Mouse (Mus musculus) erythroblast, embryonic 14.5 days (primary cell): ENCODE data around the gene Lonp2. TPM values are rescaled to one million over a fixed set of nuclear protein-coding genes. Genes with fewer than 3 reads are reported as not detected.

Experiments
- H3K27me3 ChIP-seq: 2 replicates; pipeline ENCODE4 v1.6.1; 2012; ENCODE audit warnings: inconsistent platforms; ENCODE audit not compliant: control insufficient read depth
- H3K36me3 ChIP-seq: 2 replicates; pipeline ENCODE4 v1.6.1; 2012; ENCODE audit warnings: mild to moderate bottlenecking, inconsistent platforms; ENCODE audit not compliant: control insufficient read depth
- H3K4me1 ChIP-seq: 2 replicates; pipeline ENCODE4 v1.6.1; 2012; ENCODE audit warnings: inconsistent platforms; ENCODE audit not compliant: control insufficient read depth
- H3K4me3 ChIP-seq: replicated peaks from 2 replicates; pipeline ENCODE3; 2012; ENCODE audit warnings: moderate library complexity, mild to moderate bottlenecking, inconsistent platforms
- H3K9me3 ChIP-seq: 2 replicates; pipeline ENCODE4 v1.6.1; 2012; ENCODE audit warnings: low read length, inconsistent platforms, mixed read lengths; ENCODE audit not compliant: control insufficient read depth
- GATA1 ChIP-seq: IDR thresholded peaks from 2 replicates; pipeline ENCODE4 v1.6.1; 2012; ENCODE audit warnings: low read length, inconsistent platforms, mixed read lengths
- TAL1 ChIP-seq: IDR thresholded peaks from 3 replicates; pipeline ENCODE4 v1.6.1; 2012; ENCODE audit warnings: low read length, inconsistent platforms, mixed read lengths
- polyA plus RNA-seq: library from polyadenylated mRNA; stranded (reverse); fragments of >175 nt; gene quantifications from 2 replicates; pipeline ENCODE4 v1.2.3, GENCODE M21; 2012

Lonp2 gene
- polyA plus RNA-seq, 1 experiment, result 2.1 TPM

DNA sequence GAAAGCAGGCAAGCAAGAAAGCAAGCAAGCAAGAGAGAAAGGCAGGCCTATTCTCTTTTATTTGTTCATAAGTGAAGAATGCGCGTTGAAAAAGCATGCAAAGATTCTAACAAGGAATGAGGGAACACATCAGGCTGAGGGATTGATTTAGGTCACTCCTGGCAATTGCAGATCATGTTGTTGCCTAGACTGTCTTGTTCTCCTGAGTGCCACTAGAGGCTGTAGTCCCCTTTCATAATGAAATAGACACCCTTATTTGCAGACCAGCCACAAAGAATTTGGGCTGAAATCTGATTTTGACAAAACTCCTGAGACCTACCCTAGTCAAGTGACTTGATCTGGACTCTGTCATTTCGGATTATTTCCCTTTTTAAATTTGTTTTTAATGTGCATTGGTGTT lies 18.8 kb downstream of the Lonp2 start:
- Histone ChIP-seq H3K27me3 (no peaks in the 10 kb centered on the region), H3K4me3 (no peak overlapping the region), H3K36me3 (peaks cover 52% of the 10 kb centered on the region), H3K9me3 (no peaks in the 10 kb centered on the region), H3K4me1 (no peaks in the 10 kb centered on the region)
- TF ChIP-seq TAL1 (no peak), GATA1 (no peak)

DNA sequence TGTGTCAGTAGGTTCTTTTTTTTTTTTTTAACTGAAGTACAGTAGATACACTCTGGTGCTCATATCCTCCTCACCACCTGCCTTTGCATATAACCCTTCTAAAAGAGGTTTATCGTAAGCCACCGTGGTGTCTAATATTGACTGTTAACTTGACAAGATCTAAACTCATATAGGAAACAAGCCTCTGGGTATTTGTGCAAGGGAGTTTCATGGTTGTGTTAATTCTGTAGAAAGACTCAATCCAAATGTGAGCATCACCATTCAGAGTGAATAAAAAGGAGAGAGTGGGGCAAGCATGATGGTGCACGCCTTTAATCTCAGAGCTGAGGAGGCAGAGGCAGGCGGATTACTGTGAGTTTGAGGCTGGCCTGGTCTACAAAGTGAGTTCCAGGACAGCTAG lies 20.8 kb downstream of the Lonp2 start:
- TF ChIP-seq TAL1, result no peak
- no peak for TF ChIP-seq GATA1
- H3K9me3 ChIP-seq, result no peaks in the 10 kb centered on the region
- no peaks in the 10 kb centered on the region for H3K4me1 ChIP-seq
- H3K27me3 ChIP-seq, result no peaks in the 10 kb centered on the region
- no peak overlapping the region for H3K4me3 ChIP-seq
- peaks cover 39% of the 10 kb centered on the region for H3K36me3 ChIP-seq

DNA sequence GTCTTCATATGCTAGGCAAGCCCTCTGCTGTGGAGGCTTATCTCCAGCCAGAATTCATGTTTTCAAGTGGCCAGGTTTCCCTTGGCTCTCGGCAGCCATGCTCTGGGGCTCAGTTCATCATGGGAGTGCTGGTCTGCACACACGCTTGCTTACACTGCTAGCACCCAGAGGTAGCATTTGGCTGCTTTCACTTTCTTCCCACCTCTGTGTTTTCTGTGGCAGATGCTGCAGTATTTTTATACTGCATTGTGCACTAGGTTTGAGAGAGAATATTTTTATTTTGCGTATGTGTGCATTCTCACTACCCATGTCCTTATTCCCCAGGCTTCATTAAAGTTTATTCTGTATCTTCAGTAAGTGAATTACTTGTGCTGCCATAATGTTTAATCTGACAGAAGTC lies 23.9 kb downstream of the Lonp2 start:
- Histone ChIP-seq H3K36me3 (peaks cover 39% of the 10 kb centered on the region), H3K27me3 (no peaks in the 10 kb centered on the region), H3K4me3 (no peak overlapping the region), H3K4me1 (no peaks in the 10 kb centered on the region), H3K9me3 (no peaks in the 10 kb centered on the region)
- TF ChIP-seq GATA1 (no peak), TAL1 (no peak)

DNA sequence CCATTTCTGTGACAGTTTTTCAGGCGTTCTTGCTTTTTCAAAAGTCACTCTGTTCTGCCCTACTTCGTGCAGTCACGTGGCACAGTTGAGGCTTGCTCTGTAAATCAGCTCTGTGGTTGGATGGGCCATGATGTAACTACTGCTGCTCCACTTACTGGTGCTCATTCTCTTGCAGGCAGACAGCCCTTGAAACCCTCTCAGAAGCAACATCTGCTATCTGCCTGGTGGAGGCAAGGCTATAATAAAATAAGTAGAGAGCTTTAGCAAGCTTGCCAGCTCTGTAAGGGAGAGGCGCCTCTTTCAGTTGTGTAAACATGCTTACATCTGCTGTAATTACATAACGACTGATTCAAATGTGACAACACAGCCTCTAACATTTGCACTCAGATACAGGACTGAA lies 27.6 kb downstream of the Lonp2 start:
- H3K4me1 ChIP-seq, result no peaks in the 10 kb centered on the region
- peaks cover 45% of the 10 kb centered on the region for H3K36me3 ChIP-seq
- no peaks in the 10 kb centered on the region for H3K9me3 ChIP-seq
- no peaks in the 10 kb centered on the region for H3K27me3 ChIP-seq
- no peak overlapping the region for H3K4me3 ChIP-seq
- TF ChIP-seq GATA1 (no peak), TAL1 (no peak)

DNA sequence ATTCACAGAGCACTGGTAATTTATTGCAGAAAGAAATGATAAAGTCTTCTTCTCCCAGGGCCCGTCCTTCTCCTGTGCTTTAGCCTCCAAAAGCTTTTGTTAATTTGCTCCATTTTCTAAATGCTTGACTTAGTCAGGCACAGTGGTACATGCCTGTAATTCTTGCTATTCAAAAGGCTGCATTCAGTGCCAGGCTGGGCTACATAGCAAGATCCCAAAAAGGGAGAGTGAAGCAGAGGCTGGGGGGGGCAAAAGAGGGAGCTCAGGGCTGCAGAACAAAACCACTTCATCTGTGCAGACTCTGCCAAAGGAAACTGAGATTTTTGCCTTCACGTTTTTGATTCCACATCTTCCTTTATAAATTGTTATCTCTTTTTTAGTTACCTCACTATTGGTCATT lies 28.7 kb downstream of the Lonp2 start:
- Histone ChIP-seq H3K4me3 (no peak overlapping the region), H3K9me3 (no peaks in the 10 kb centered on the region), H3K27me3 (no peaks in the 10 kb centered on the region), H3K36me3 (peaks cover 45% of the 10 kb centered on the region), H3K4me1 (no peaks in the 10 kb centered on the region)
- TF ChIP-seq TAL1 (no peak), GATA1 (no peak)

DNA sequence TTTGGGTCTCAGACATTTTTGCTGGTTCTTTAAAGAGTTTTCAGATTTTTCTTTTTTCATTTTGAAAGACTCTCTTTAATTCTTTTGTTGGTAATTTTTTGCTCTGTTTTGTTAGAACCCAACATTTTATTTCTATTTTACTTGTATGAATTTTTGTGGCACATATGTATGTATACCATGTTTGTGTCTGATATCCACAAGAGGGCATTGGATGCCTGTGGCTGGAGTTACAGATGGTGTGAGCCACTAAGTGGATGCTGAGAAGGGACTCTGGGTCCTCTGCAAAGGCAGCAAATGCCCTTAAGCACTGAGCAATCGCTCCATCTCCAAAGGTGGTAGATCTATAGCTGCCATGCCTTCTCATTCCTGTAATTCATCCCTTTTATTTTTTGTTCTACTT lies 30.7 kb downstream of the Lonp2 start:
- no peak overlapping the region for H3K4me3 ChIP-seq
- no peaks in the 10 kb centered on the region for H3K4me1 ChIP-seq
- no peaks in the 10 kb centered on the region for H3K9me3 ChIP-seq
- no peaks in the 10 kb centered on the region for H3K27me3 ChIP-seq
- no peak for TF ChIP-seq TAL1
- no peak for TF ChIP-seq GATA1
- peaks cover 41% of the 10 kb centered on the region for H3K36me3 ChIP-seq

DNA sequence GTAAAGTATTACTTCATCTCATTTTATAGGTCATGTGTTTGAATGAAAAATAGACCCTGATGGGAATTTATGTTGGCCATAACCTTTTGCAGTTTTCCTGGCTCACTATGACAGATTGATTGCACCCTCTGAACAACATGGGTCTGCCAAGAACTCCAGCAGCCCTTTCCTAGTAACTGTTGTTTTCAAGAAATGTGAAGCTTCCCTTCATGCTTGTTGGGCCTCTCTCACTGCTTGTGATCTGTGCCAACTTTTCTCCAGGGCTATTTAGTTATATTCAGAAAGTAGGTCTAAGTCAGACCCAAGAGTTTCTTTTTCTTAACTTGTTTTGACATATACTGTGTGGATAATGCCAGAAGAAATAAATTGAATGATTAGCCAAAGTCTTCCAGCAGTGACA lies 44.9 kb downstream of the Lonp2 start:
- Histone ChIP-seq H3K36me3 (peaks cover 34% of the 10 kb centered on the region), H3K27me3 (no peaks in the 10 kb centered on the region), H3K4me1 (no peaks in the 10 kb centered on the region), H3K4me3 (no peak overlapping the region), H3K9me3 (no peaks in the 10 kb centered on the region)
- TF ChIP-seq TAL1, result no peak
- no peak for TF ChIP-seq GATA1

DNA sequence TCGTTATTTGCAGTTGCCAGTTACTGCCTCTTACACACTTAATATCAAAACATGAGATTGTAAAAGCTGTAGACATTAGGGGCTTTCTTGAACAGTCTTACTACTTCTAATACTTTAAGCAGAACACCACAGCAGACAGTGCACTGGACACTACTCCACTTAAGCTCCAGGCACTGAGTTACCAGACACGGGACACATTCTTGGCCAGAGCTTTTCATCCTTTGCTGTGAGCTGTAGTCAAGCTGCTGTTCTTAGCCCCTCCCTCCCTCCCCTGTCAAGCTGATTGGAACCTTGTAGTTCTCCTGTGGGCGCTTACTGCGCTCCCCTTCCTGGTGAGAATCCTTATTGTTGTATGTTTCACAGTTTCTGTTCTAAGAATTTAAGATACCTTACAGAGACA lies 45.4 kb downstream of the Lonp2 start:
- Histone ChIP-seq H3K4me1 (no peaks in the 10 kb centered on the region), H3K4me3 (no peak overlapping the region), H3K27me3 (no peaks in the 10 kb centered on the region), H3K36me3 (peaks cover 39% of the 10 kb centered on the region), H3K9me3 (no peaks in the 10 kb centered on the region)
- TF ChIP-seq GATA1 (no peak), TAL1 (no peak)

DNA sequence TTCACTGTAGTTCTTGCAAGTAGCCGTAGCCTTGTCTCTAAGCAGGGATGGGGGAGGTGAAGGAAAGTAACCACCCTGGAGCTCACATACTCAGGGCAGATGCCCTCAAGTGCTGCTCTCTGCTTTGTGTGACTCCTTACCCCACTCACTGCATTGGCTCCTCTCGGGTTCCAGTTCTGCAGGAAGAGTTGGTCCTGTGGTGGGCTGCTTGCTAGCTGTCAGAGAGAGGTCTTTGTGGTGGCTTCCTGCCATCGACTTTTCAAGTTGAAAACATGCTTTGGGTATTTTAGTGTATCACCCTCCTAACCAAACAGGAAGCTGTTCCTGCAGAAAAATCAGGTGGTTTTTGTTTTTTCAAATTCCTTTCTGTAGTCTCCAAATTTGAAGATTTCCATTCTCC lies 62.8 kb downstream of the Lonp2 start:
- no peaks in the 10 kb centered on the region for H3K9me3 ChIP-seq
- no peak for TF ChIP-seq GATA1
- no peaks in the 10 kb centered on the region for H3K4me1 ChIP-seq
- H3K4me3 ChIP-seq, result no peak overlapping the region
- peaks cover 12% of the 10 kb centered on the region for H3K36me3 ChIP-seq
- no peaks in the 10 kb centered on the region for H3K27me3 ChIP-seq

DNA sequence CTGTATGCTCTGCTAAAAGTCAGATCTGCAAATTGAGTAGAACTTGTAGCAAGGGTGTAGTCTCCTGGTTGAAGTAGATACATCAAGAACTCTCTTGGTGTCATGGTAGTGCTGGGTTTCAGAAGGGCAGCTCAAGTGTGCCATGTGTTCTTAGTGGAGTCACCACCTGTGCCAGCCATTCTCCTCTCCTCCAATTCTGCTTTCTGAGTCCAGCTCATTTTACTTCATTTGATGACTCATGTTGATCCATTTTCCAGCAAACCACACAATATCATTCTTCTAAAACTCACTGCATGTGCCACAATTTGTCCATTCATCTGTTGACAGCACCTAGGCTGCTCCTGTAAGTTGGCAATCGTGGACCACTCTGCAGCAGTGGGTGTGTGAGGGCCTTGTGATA lies 68.3 kb downstream of the Lonp2 start:
- Histone ChIP-seq H3K4me1 (peaks cover 24% of the 10 kb centered on the region), H3K9me3 (no peaks in the 10 kb centered on the region), H3K27me3 (no peaks in the 10 kb centered on the region), H3K36me3 (peaks cover 27% of the 10 kb centered on the region), H3K4me3 (no peak overlapping the region)
- TF ChIP-seq GATA1, result no peak
- no peak for TF ChIP-seq TAL1
